Mouse (Mus musculus) midbrain, embryonic 13.5 days (tissue): ENCODE results near the gene Stag3. TPM values are rescaled to one million over a fixed set of nuclear protein-coding genes. Genes with fewer than 3 reads are reported as not detected.

Source experiments
- ATAC-seq: fragments of 200-750 bp; cut with Nextera tagmentation; 2 replicates; pipeline ENCODE4 v1.8.0; 2017; ENCODE audit warnings: mild to moderate bottlenecking, moderate TSS enrichment, moderate library complexity
- H3K27ac ChIP-seq: fragments of 300-500 bp; sonication (generic); 2 replicates; pipeline ENCODE4 v1.5.1; 2015; ENCODE audit warnings: inconsistent platforms, mild to moderate bottlenecking, moderate library complexity
- H3K27me3 ChIP-seq: fragments of 300-500 bp; sonication (generic); 2 replicates; pipeline ENCODE4 v1.6.1; 2015; ENCODE audit warnings: mild to moderate bottlenecking, inconsistent platforms
- H3K36me3 ChIP-seq: fragments of 300-500 bp; sonication (generic); 2 replicates; pipeline ENCODE4 v1.6.1; 2015; ENCODE audit warnings: mild to moderate bottlenecking, inconsistent platforms
- H3K4me1 ChIP-seq: fragments of 300-500 bp; sonication (generic); replicated peaks from 2 replicates; pipeline ENCODE4 v1.6.1; 2015; ENCODE audit warnings: inconsistent platforms
- H3K4me2 ChIP-seq: fragments of 300-500 bp; sonication (generic); replicated peaks from 2 replicates; pipeline ENCODE4 v1.6.1; 2015; ENCODE audit warnings: moderate library complexity, mild to moderate bottlenecking, inconsistent platforms
- H3K4me3 ChIP-seq: fragments of 300-500 bp; sonication (generic); replicated peaks from 2 replicates; pipeline ENCODE4 v1.5.1; 2015; ENCODE audit warnings: mild to moderate bottlenecking, inconsistent platforms
- H3K9ac ChIP-seq: fragments of 300-500 bp; sonication (generic); replicated peaks from 2 replicates; pipeline ENCODE4 v1.6.1; 2015; ENCODE audit warnings: mild to moderate bottlenecking, inconsistent platforms
- H3K9me3 ChIP-seq: fragments of 300-500 bp; sonication (generic); 2 replicates; pipeline ENCODE4 v1.6.1; 2016; ENCODE audit warnings: mild to moderate bottlenecking, inconsistent platforms
- WGBS: fragments of 180-500 bp; shearing (Covaris S2); methylation state at CpG from one replicate; pipeline ENCODE4 v1.1.7; 2015; 5-methylcytosine and 5-hydroxymethylcytosine counted together
- polyA plus RNA-seq: library from polyadenylated mRNA; unstranded; fragments of >200 nt; fragmentation: Nextera tagmentation; extraction: Ambion mirVana; gene quantifications from 2 replicates; pipeline ENCODE4 v1.2.1, GENCODE M21; 2015

Gene Stag3
- polyA plus RNA-seq, 1 experiment from 2014 or later = 4.8 TPM

GRCm38 (mm10) chr5:138272409-138272923 lies 7.6 kb upstream of the Stag3 start, which contains the start of gene Gal3st4:
Gene Gal3st4 (minus strand): TSS chr5:138272840.
- H3K4me1 ChIP-seq = peaks cover 54% of the 10 kb centered on the region
- H3K27me3 ChIP-seq = peaks cover 3% of the 10 kb centered on the region; the same call in 1 of the 2 replicates
- H3K4me2 ChIP-seq = peak within 1 kb of the TSS; percentile 35
- no peaks in the 10 kb centered on the region for H3K9me3 ChIP-seq
- H3K9ac ChIP-seq = peak within 1 kb of the TSS; percentile 8; the same call in 1 of the 2 replicates
- 0 out of 2 replicates have a peak, but pooled peaks have one; percentile 38 for ATAC-seq
- peak within 1 kb of the TSS; percentile 8; the same call in 1 of the 2 replicates for H3K4me3 ChIP-seq
- H3K27ac ChIP-seq = peak within 1 kb of the TSS; percentile 4; the same call in 1 of the 2 replicates
- under 1% methylated on average over 12 of the region's 12 CpGs for WGBS
- H3K36me3 ChIP-seq = peaks cover 30% of the 10 kb centered on the region

GRCm38 (mm10) chr5:138274186-138274585 lies 5.9 kb upstream of the Stag3 start:
- H3K27me3 ChIP-seq = peaks cover 3% of the 10 kb centered on the region; the same call in 1 of the 2 replicates
- peaks cover 38% of the 10 kb centered on the region for H3K36me3 ChIP-seq
- H3K4me2 ChIP-seq = peak overlapping the region; percentile 19
- H3K4me3 ChIP-seq = no peak overlapping the region
- H3K4me1 ChIP-seq = peaks cover 70% of the 10 kb centered on the region
- H3K27ac ChIP-seq = no peak overlapping the region
- 53% methylated on average over 8 of the region's 8 CpGs for WGBS
- no peak overlapping the region; the same call in 1 of the 2 replicates for H3K9ac ChIP-seq
- ATAC-seq = no peak
- H3K9me3 ChIP-seq = no peaks in the 10 kb centered on the region

- Histone ChIP-seq H3K9ac (peak overlapping the region; percentile 68), H3K4me2 (peak overlapping the region; percentile 96), H3K4me1 (peaks cover 70% of the 10 kb centered on the region), H3K9me3 (no peaks in the 10 kb centered on the region; the same call in 1 of the 2 replicates), H3K27ac (0 out of 2 replicates have a peak overlapping the region, but pooled peaks have one; percentile 31), H3K36me3 (peaks cover 38% of the 10 kb centered on the region), H3K27me3 (peaks cover 3% of the 10 kb centered on the region; the same call in 1 of the 2 replicates), H3K4me3 (peak overlapping the region; percentile 85)
- WGBS = 6% methylated on average over 41 of the region's 41 CpGs
- ATAC-seq = no peak
These were observed 4.6 kb upstream of the Stag3 start for GRCm38 (mm10) chr5:138275216-138276050.

GRCm38 (mm10) chr5:138277994-138278393 lies 2.0 kb upstream of the Stag3 start:
- Histone ChIP-seq H3K4me3 (peak overlapping the region; percentile 85), H3K4me2 (peak overlapping the region; percentile 96), H3K9ac (peak overlapping the region; percentile 94), H3K36me3 (peaks cover 38% of the 10 kb centered on the region), H3K4me1 (peaks cover 61% of the 10 kb centered on the region), H3K27me3 (peaks cover 8% of the 10 kb centered on the region), H3K9me3 (peaks cover 4% of the 10 kb centered on the region; the same call in 1 of the 2 replicates), H3K27ac (no peak overlapping the region)
- no peak for ATAC-seq
- 89% methylated on average over 7 of the region's 7 CpGs for WGBS

GRCm38 (mm10) chr5:138280425-138280768 lies 357 bp downstream of the Stag3 start:
- Histone ChIP-seq H3K4me1 (peaks cover 37% of the 10 kb centered on the region), H3K27ac (no peak overlapping the region), H3K9me3 (peaks cover 4% of the 10 kb centered on the region; the same call in 1 of the 2 replicates), H3K4me3 (peak overlapping the region; percentile 85), H3K9ac (no peak overlapping the region), H3K36me3 (peaks cover 27% of the 10 kb centered on the region), H3K4me2 (peak overlapping the region; percentile 96), H3K27me3 (peaks cover 8% of the 10 kb centered on the region)
- ATAC-seq = peak; percentile 1; the same call in 1 of the 2 replicates
- WGBS = 21% methylated on average over 26 of the region's 26 CpGs

- 93% methylated on average over 15 of the region's 15 CpGs for WGBS
- peaks cover 23% of the 10 kb centered on the region for H3K36me3 ChIP-seq
- peaks cover 4% of the 10 kb centered on the region; the same call in 1 of the 2 replicates for H3K9me3 ChIP-seq
- no peak overlapping the region for H3K4me3 ChIP-seq
- no peak overlapping the region for H3K27ac ChIP-seq
- peaks cover 33% of the 10 kb centered on the region for H3K4me1 ChIP-seq
- ATAC-seq = no peak
- no peak overlapping the region for H3K9ac ChIP-seq
- peak overlapping the region; percentile 96; the same call in 1 of the 2 replicates for H3K4me2 ChIP-seq
- peaks cover 8% of the 10 kb centered on the region for H3K27me3 ChIP-seq
These were observed 789 bp downstream of the Stag3 start for GRCm38 (mm10) chr5:138280829-138281228.

- no peak for ATAC-seq
- no peak overlapping the region for H3K9ac ChIP-seq
- H3K27me3 ChIP-seq = peaks cover 8% of the 10 kb centered on the region
- H3K4me1 ChIP-seq = peaks cover 23% of the 10 kb centered on the region
- no peak overlapping the region for H3K27ac ChIP-seq
- H3K4me3 ChIP-seq = no peak overlapping the region
- no peak overlapping the region for H3K4me2 ChIP-seq
- H3K9me3 ChIP-seq = peaks cover 4% of the 10 kb centered on the region; the same call in 1 of the 2 replicates
- WGBS = 84% methylated on average over 2 of the region's 2 CpGs
- peaks cover 15% of the 10 kb centered on the region for H3K36me3 ChIP-seq
These were observed 1.8 kb downstream of the Stag3 start for GRCm38 (mm10) chr5:138281798-138282197.

GRCm38 (mm10) chr5:138283540-138283939 lies 3.5 kb downstream of the Stag3 start:
- Histone ChIP-seq H3K9ac (no peak overlapping the region), H3K36me3 (no peaks in the 10 kb centered on the region), H3K27ac (no peak overlapping the region), H3K9me3 (peaks cover 4% of the 10 kb centered on the region; the same call in 1 of the 2 replicates), H3K27me3 (peaks cover 8% of the 10 kb centered on the region), H3K4me3 (no peak overlapping the region), H3K4me2 (no peak overlapping the region), H3K4me1 (peaks cover 6% of the 10 kb centered on the region)
- ATAC-seq = no peak
- 48% methylated on average over 1 of the region's 1 CpGs for WGBS

GRCm38 (mm10) chr5:138287861-138288260 lies 7.8 kb downstream of the Stag3 start:
- Histone ChIP-seq H3K4me2 (no peak overlapping the region), H3K9ac (no peak overlapping the region), H3K4me1 (no peaks in the 10 kb centered on the region), H3K27me3 (no peaks in the 10 kb centered on the region), H3K9me3 (no peaks in the 10 kb centered on the region), H3K4me3 (no peak overlapping the region), H3K36me3 (no peaks in the 10 kb centered on the region), H3K27ac (no peak overlapping the region)
- ATAC-seq = no peak
- WGBS = 75% methylated on average over 3 of the region's 3 CpGs

GRCm38 (mm10) chr5:138291638-138292037 lies 11.6 kb downstream of the Stag3 start:
- ATAC-seq = no peak
- no peak overlapping the region for H3K4me3 ChIP-seq
- H3K4me1 ChIP-seq = no peaks in the 10 kb centered on the region
- H3K27ac ChIP-seq = no peak overlapping the region
- no peaks in the 10 kb centered on the region for H3K27me3 ChIP-seq
- 82% methylated on average over 1 of the region's 1 CpGs for WGBS
- H3K9ac ChIP-seq = no peak overlapping the region
- H3K36me3 ChIP-seq = no peaks in the 10 kb centered on the region
- no peaks in the 10 kb centered on the region for H3K9me3 ChIP-seq
- no peak overlapping the region for H3K4me2 ChIP-seq

- H3K27me3 ChIP-seq = no peaks in the 10 kb centered on the region
- H3K4me1 ChIP-seq = no peaks in the 10 kb centered on the region
- no peaks in the 10 kb centered on the region for H3K36me3 ChIP-seq
- H3K4me3 ChIP-seq = no peak overlapping the region
- no peak overlapping the region for H3K9ac ChIP-seq
- H3K9me3 ChIP-seq = no peaks in the 10 kb centered on the region
- no peak for ATAC-seq
- no peak overlapping the region for H3K4me2 ChIP-seq
- no peak overlapping the region for H3K27ac ChIP-seq
These were observed 14.1 kb downstream of the Stag3 start for GRCm38 (mm10) chr5:138294158-138294557.

- H3K9ac ChIP-seq = no peak overlapping the region
- H3K4me1 ChIP-seq = no peaks in the 10 kb centered on the region
- H3K27me3 ChIP-seq = no peaks in the 10 kb centered on the region
- H3K27ac ChIP-seq = no peak overlapping the region
- no peaks in the 10 kb centered on the region for H3K36me3 ChIP-seq
- H3K4me2 ChIP-seq = no peak overlapping the region
- 87% methylated on average over 2 of the region's 2 CpGs for WGBS
- no peaks in the 10 kb centered on the region for H3K9me3 ChIP-seq
- H3K4me3 ChIP-seq = no peak overlapping the region
- no peak for ATAC-seq
These were observed 19.6 kb downstream of the Stag3 start for GRCm38 (mm10) chr5:138299613-138300012.
